Mouse (Mus musculus) cerebellum, adult 2 months (tissue): ENCODE measurements around the gene Tln1.

ENCODE experiments used
- CTCF ChIP-seq: fragments of 200-500 bp; IDR thresholded peaks from 2 replicates; pipeline ENCODE4 v1.5.1; 2011; ENCODE audit warnings: low read depth, mild to moderate bottlenecking, control low read depth, low read length, moderate library complexity, borderline replicate concordance; ENCODE audit not compliant: insufficient read depth
- POLR2A ChIP-seq: fragments of 200-500 bp; IDR thresholded peaks from 2 replicates; pipeline ENCODE4 v1.6.1; 2011; ENCODE audit warnings: low read length, control low read depth, borderline replicate concordance; ENCODE audit not compliant: insufficient read depth

DNA sequence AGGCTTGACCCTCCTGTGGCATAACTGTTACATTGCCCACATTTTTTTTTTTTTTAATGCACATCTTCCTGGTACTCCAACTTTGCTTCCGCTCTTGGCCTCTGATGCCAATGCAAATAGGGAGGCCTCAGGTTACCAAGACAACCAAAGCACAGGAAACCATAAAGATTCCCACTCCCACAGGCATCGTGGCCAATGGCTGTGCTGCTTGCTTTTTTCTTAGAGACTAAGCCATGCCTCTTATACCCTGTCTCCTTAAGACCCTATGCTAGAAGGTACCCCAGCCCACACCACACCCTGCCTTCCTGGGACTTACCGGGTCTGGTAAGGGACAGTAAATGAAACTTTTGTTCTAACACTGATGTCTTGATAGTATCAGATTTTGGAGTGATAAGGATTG, 31.0 kb upstream of the Tln1 start:
- no peak for TF ChIP-seq CTCF
- no peak for TF ChIP-seq POLR2A
